In the genomic region with DNA sequence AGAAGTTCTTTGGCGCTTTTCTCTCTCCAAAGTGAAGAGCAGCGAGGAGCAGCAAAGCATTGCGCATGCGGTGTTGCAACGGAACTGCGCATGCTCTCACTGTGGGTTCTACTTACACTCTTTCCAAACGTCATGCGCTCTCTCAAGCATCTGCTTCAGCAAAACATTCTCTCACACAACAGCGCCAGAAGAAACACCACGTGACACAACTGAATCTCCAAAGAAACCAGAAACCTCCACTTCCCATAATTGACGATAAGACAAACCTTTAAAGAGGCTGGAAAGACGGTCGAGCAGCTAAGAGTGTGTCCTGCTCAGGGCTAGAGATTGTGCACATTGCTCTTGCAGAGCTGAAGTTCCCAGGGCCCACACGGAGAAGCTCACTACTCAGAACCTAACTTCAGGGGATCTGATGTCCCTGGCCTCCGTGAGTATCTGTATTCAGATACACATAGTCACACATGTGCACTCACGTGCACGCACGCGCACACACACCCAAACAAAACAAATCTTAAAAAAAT, we compare ENCODE assay signal across 8 mouse cellular contexts. TPM values are rescaled to one million over a fixed set of nuclear protein-coding genes. Genes with fewer than 3 reads are reported as not detected.
DNase-seq lines count a peak whose midpoint lies in the region; ATAC-seq and TF ChIP-seq lines count a peak whose summit lies in the region.

No protein-coding gene starts in this region.

- H3K9ac ChIP-seq in heart, embryonic 13.5 days: peak overlapping the region; percentile 69
- peak overlapping the region; percentile 46 for H3K9ac ChIP-seq in kidney, embryonic 16.5 days (replicated peaks; ENCODE audit: low read length)
- 0 out of 2 replicates have a peak overlapping the region, but pooled peaks have one; percentile 29 for H3K9ac ChIP-seq in midbrain, postnatal 0 days (replicated peaks; ENCODE audit: low read length, poor library complexity, severe bottlenecking)
- no peak overlapping the region for H3K9ac ChIP-seq in stomach, embryonic 14.5 days (replicated peaks; ENCODE audit: low read depth, low read length)

- no peak for ATAC-seq in heart, embryonic 13.5 days (ENCODE audit: extremely low read depth, insufficient number of reproducible peaks, low FRiP score, low TSS enrichment)
- ATAC-seq in kidney, embryonic 16.5 days (ENCODE audit: low FRiP score, low TSS enrichment): peak; percentile 83; the same call in 1 of the 2 replicates
- ATAC-seq in midbrain, postnatal 0 days (ENCODE audit: low FRiP score): no peak
- peak; percentile 46; the same call in 1 of the 2 replicates for ATAC-seq in stomach, embryonic 14.5 days (ENCODE audit: insufficient number of reproducible peaks, insufficient read depth, low FRiP score, low read depth)

- no peak for TF ChIP-seq CTCF in midbrain, postnatal 0 days (IDR thresholded peaks at IDR 0.05)

- 42% methylated on average over 19 of the region's 19 CpGs for WGBS in heart, embryonic 13.5 days
- 54% methylated on average over 19 of the region's 19 CpGs for WGBS in kidney, embryonic 16.5 days
- 57% methylated on average over 19 of the region's 19 CpGs for WGBS in midbrain, postnatal 0 days
- 39% methylated on average over 19 of the region's 19 CpGs for WGBS in stomach, embryonic 14.5 days

- no peaks in the 10 kb centered on the region for H3K9me3 ChIP-seq in heart, embryonic 13.5 days
- no peaks in the 10 kb centered on the region for H3K9me3 ChIP-seq in kidney, embryonic 16.5 days (ENCODE audit: low read length)
- no peaks in the 10 kb centered on the region for H3K9me3 ChIP-seq in midbrain, postnatal 0 days (ENCODE audit: low read length)
- no peaks in the 10 kb centered on the region for H3K9me3 ChIP-seq in stomach, embryonic 14.5 days (ENCODE audit: control insufficient read depth, low read depth, low read length)

- no peaks in the 10 kb centered on the region for H3K36me3 ChIP-seq in heart, embryonic 13.5 days
- no peaks in the 10 kb centered on the region for H3K36me3 ChIP-seq in kidney, embryonic 16.5 days (ENCODE audit: insufficient read depth, low read length)
- no peaks in the 10 kb centered on the region for H3K36me3 ChIP-seq in midbrain, postnatal 0 days (ENCODE audit: insufficient read depth, low read length)
- H3K36me3 ChIP-seq in stomach, embryonic 14.5 days (ENCODE audit: control insufficient read depth, insufficient read depth, low read length): no peaks in the 10 kb centered on the region

- peak; percentile 39 to 48 for DNase-seq in B cell, adult 2 months
- peak; percentile 81 for DNase-seq in adrenal gland, postnatal 36 days
- DNase-seq in fibroblast of lung, adult 2 months (ENCODE audit: low read depth): peak; percentile 84
- DNase-seq in liver: peak; percentile 52
- DNase-seq in midbrain, postnatal 0 days (ENCODE audit: low spot score): peak; percentile 87

- H3K4me2 ChIP-seq in heart, embryonic 13.5 days: peak overlapping the region; percentile 64
- H3K4me2 ChIP-seq in kidney, embryonic 16.5 days (replicated peaks; ENCODE audit: low read depth, low read length): peak overlapping the region; percentile 53
- H3K4me2 ChIP-seq in midbrain, postnatal 0 days (ENCODE audit: low read depth, low read length, poor library complexity, severe bottlenecking): peak overlapping the region; percentile 43
- H3K4me2 ChIP-seq in stomach, embryonic 14.5 days (replicated peaks; ENCODE audit: low read depth, low read length): peak overlapping the region; percentile 38

- H3K4me3 ChIP-seq in heart, embryonic 13.5 days: peak overlapping the region; percentile 38
- peak overlapping the region; percentile 33 for H3K4me3 ChIP-seq in kidney, embryonic 16.5 days (ENCODE audit: low read length)
- peak overlapping the region; percentile 24; the same call in 1 of the 2 replicates for H3K4me3 ChIP-seq in midbrain, postnatal 0 days (ENCODE audit: low read depth, low read length)
- peak overlapping the region; percentile 6 for H3K4me3 ChIP-seq in stomach, embryonic 14.5 days (ENCODE audit: low read depth, low read length)

- H3K27me3 ChIP-seq in heart, embryonic 13.5 days (replicated peaks): no peaks in the 10 kb centered on the region
- no peaks in the 10 kb centered on the region for H3K27me3 ChIP-seq in kidney, embryonic 16.5 days (ENCODE audit: insufficient read depth, low read length)
- H3K27me3 ChIP-seq in midbrain, postnatal 0 days (ENCODE audit: insufficient read depth, low read length): no peaks in the 10 kb centered on the region
- no peaks in the 10 kb centered on the region for H3K27me3 ChIP-seq in stomach, embryonic 14.5 days (ENCODE audit: control insufficient read depth, insufficient read depth, low read length)

- H3K27ac ChIP-seq in heart, embryonic 13.5 days (replicated peaks): peak overlapping the region; percentile 22; the same call in 1 of the 2 replicates
- 0 out of 2 replicates have a peak overlapping the region, but pooled peaks have one; percentile 38 for H3K27ac ChIP-seq in kidney, embryonic 16.5 days (ENCODE audit: low read length)
- H3K27ac ChIP-seq in midbrain, postnatal 0 days (ENCODE audit: low read depth, low read length): no peak overlapping the region
- H3K27ac ChIP-seq in stomach, embryonic 14.5 days (ENCODE audit: low read length): peak overlapping the region; percentile 18; the same call in 1 of the 2 replicates

- H3K4me1 ChIP-seq in heart, embryonic 13.5 days: no peaks in the 10 kb centered on the region
- H3K4me1 ChIP-seq in kidney, embryonic 16.5 days (ENCODE audit: insufficient read depth, low read length): no peaks in the 10 kb centered on the region
- H3K4me1 ChIP-seq in midbrain, postnatal 0 days (ENCODE audit: insufficient read depth, low read length): no peaks in the 10 kb centered on the region
- no peaks in the 10 kb centered on the region for H3K4me1 ChIP-seq in stomach, embryonic 14.5 days (ENCODE audit: control insufficient read depth, insufficient read depth, low read length)

RNA-seq across cellular contexts. Expression of a gene that starts 29.8 kb away (rescaled TPM):
- total RNA-seq in adrenal gland, postnatal 36 days (2021): 10 to 100 TPM; 27.3 to 31.4 TPM
- polyA plus RNA-seq in heart, embryonic 13.5 days (2015; fragmentation: Nextera tagmentation; extraction: Ambion mirVana): 8.8 and 9.0 TPM in 2 replicates
- polyA plus RNA-seq in kidney, embryonic 16.5 days (2015; fragmentation: Nextera tagmentation; extraction: Ambion mirVana): 15.2 and 16.2 TPM in 2 replicates
- 28.8 and 33.3 TPM in 2 replicates for total RNA-seq in midbrain, postnatal 0 days (2014; rRNA removed)
- 8.0 TPM in 2 replicates for polyA plus RNA-seq in midbrain, postnatal 0 days (2015; fragmentation: Nextera tagmentation; extraction: Ambion mirVana)
- polyA plus RNA-seq in stomach, embryonic 14.5 days (2014; fragmentation: Nextera tagmentation; extraction: Ambion mirVana): 13.4 and 15.3 TPM in 2 replicates

RNA-seq across cellular contexts. Expression of a gene that starts 39.5 kb away (rescaled TPM):
- 100 to 1,000 TPM in 1 of 2 experiments, 10 to 100 TPM in 1; 92.2 to 134 TPM for total RNA-seq in adrenal gland, postnatal 36 days (2021)
- 81.3 and 86.7 TPM in 2 replicates for polyA plus RNA-seq in heart, embryonic 13.5 days (2015; fragmentation: Nextera tagmentation; extraction: Ambion mirVana)
- 108 and 115 TPM in 2 replicates for polyA plus RNA-seq in kidney, embryonic 16.5 days (2015; fragmentation: Nextera tagmentation; extraction: Ambion mirVana)
- 31.9 and 34.4 TPM in 2 replicates for total RNA-seq in midbrain, postnatal 0 days (2014; rRNA removed)
- polyA plus RNA-seq in midbrain, postnatal 0 days (2015; fragmentation: Nextera tagmentation; extraction: Ambion mirVana): 51.9 and 60.9 TPM in 2 replicates
- 41.8 and 48.2 TPM in 2 replicates for polyA plus RNA-seq in stomach, embryonic 14.5 days (2014; fragmentation: Nextera tagmentation; extraction: Ambion mirVana)

RNA-seq across cellular contexts. Expression of a gene that starts 58.6 kb away (rescaled TPM):
- 10 to 100 TPM; 25.2 to 51.2 TPM for total RNA-seq in adrenal gland, postnatal 36 days (2021)
- 1.1 and 1.2 TPM in 2 replicates for polyA plus RNA-seq in heart, embryonic 13.5 days (2015; fragmentation: Nextera tagmentation; extraction: Ambion mirVana)
- 0.85 and 1.2 TPM in 2 replicates for polyA plus RNA-seq in kidney, embryonic 16.5 days (2015; fragmentation: Nextera tagmentation; extraction: Ambion mirVana)
- total RNA-seq in midbrain, postnatal 0 days (2014; rRNA removed): 78.8 and 81.3 TPM in 2 replicates
- polyA plus RNA-seq in midbrain, postnatal 0 days (2015; fragmentation: Nextera tagmentation; extraction: Ambion mirVana): 21.2 and 29.0 TPM in 2 replicates
- 4.1 and 4.4 TPM in 2 replicates for polyA plus RNA-seq in stomach, embryonic 14.5 days (2014; fragmentation: Nextera tagmentation; extraction: Ambion mirVana)

Comparison
In these comparisons a context has a peak if more than half of its experiments do, and no peak if none do; other contexts are left out.
1. ATAC-seq: peak in kidney, embryonic 16.5 days (single experiment) and stomach, embryonic 14.5 days (single experiment); none in heart, embryonic 13.5 days (single experiment) and midbrain, postnatal 0 days (single experiment).
2. Peak in every context shown above with its lines, with median percentiles within 50 percentile points of each other: DNase-seq, H3K4me2 ChIP-seq and H3K4me3 ChIP-seq.